Mouse (Mus musculus): Measurements from ENCODE around the gene Fras1. TPM values are rescaled to one million over a fixed set of nuclear protein-coding genes. Genes with fewer than 3 reads are reported as not detected.

The Fras1 gene
- polyA plus RNA-seq, 1 experiment from 2014 or later = 19.8 TPM

DNA sequence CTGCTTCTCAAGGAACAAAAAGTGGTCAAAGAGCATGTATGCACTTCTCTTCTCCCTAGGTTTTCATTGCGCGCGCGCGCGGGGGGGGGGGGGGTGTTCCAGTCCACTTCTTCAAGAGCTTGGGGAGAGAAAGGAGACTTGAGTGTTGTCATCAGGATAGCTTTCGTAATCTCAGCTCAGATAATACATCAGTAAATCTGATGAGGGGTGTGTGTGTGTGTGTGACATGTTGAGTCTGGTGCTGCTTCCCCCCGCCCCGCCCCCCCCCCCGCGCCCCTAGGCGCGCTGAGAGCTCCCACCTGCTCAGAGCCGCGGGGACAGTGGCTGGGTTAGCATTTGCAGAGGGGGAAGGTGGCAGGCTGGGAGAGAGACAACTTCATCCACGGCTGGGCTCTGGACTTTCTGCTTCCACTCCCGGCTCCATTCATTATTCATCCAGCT is 1.7 kb downstream of the Fras1 start:
- Histone ChIP-seq H3K4me3 (peak overlapping the region; percentile 71), H3K9me3 (no peaks in the 10 kb centered on the region), H3K9ac (peak overlapping the region; percentile 75), H3K4me1 (peaks cover 17% of the 10 kb centered on the region), H3K36me3 (no peaks in the 10 kb centered on the region), H3K27ac (no peak overlapping the region), H3K4me2 (peak overlapping the region; percentile 91), H3K27me3 (peaks cover 19% of the 10 kb centered on the region)
- under 1% methylated on average over 10 of the region's 17 CpGs for WGBS
- no peak for ATAC-seq (ENCODE audit: insufficient number of reproducible peaks, insufficient read depth, low FRiP score, low TSS enrichment, low read depth)

DNA sequence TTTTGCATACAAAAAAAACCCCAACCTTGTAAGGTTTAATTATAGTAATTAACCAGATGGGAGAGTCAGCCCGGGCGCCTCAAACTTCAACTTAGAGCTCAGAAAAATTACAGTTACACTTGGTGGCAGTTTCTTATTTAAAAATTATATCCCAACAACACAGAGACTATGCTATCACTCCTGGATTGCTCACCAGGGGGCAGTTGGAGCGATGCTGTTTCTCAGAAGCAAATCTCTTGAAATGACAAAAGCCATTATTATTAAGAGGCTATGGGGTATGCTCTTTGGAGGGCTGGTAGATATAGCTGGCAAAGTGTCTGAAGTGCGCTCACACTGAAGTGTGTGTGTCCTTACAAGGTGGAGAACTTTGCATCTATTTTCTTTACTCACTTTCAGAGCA is 2.5 kb downstream of the Fras1 start:
- no peak for ATAC-seq (ENCODE audit: insufficient number of reproducible peaks, insufficient read depth, low FRiP score, low TSS enrichment, low read depth)
- H3K4me3 ChIP-seq = peak overlapping the region; percentile 71
- 41% methylated on average over 4 of the region's 4 CpGs for WGBS
- no peaks in the 10 kb centered on the region for H3K36me3 ChIP-seq
- no peak overlapping the region for H3K9ac ChIP-seq
- H3K4me2 ChIP-seq = peak overlapping the region; percentile 91
- no peaks in the 10 kb centered on the region for H3K9me3 ChIP-seq
- peaks cover 19% of the 10 kb centered on the region for H3K27me3 ChIP-seq
- peaks cover 17% of the 10 kb centered on the region for H3K4me1 ChIP-seq
- no peak overlapping the region for H3K27ac ChIP-seq

DNA sequence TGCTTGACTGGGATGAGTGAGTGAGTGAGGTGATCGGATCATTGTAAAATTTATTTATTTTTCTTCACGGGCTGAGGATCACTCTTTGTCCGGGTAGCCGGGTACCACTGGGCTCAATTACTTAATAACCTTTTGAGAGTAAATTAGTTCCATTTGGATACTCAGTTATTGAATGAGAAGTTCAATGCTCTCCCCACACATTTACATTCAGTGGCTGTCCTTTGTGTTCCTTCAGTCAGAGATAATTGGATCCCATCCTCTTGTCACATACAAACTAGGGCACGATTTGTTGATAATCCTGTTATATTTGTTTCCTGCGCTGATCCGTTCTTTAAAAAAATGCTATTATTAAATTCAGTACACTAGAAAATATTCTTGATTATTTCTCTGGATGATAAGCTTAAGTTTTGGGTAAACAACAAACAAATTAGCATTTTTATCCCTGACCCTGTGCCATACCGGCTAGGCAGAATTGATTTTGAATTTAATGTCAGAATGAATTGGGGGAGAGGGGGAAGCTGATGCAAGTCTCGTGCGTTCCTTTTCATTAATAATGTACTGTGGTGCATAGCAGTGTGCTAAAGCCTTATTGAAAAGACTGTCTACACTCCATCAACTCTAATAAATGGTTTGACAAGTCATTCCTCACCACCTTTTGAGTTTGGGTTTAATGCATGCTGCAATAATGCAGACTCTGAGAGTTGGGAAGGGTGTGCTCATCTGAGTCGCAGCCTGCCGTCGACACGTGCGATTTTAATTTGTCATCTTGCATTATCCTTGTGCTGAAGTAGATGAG is 12.6 kb downstream of the Fras1 start:
- H3K9me3 ChIP-seq = 0 out of 2 replicates have a peak, but pooled peaks cover 3% of the 10 kb centered on the region
- H3K4me3 ChIP-seq = no peak overlapping the region
- no peak overlapping the region for H3K27ac ChIP-seq
- no peaks in the 10 kb centered on the region for H3K4me1 ChIP-seq
- no peak for ATAC-seq (ENCODE audit: insufficient number of reproducible peaks, insufficient read depth, low FRiP score, low TSS enrichment, low read depth)
- H3K9ac ChIP-seq = no peak overlapping the region
- 76% methylated on average over 15 of the region's 15 CpGs for WGBS
- no peak overlapping the region for H3K4me2 ChIP-seq
- no peaks in the 10 kb centered on the region for H3K27me3 ChIP-seq
- no peaks in the 10 kb centered on the region for H3K36me3 ChIP-seq

DNA sequence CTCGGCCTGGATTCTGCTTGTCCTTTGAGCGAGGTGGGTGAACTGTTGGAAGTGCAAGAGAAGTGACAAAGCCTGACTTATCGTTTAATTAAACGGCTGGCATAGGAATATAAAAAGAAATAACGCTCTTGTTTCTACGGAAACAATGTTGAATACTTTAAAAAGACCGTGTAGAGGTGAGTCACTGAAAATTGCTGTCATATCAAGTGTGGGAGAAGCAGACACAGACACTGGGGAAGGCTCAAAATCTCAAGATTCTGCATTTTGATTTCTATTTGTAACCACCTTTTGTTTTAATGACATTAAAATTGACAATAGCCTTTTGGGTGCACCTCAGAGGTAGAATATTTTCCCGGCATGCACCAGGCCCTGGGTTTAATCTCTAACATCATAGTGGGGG is 14.6 kb downstream of the Fras1 start:
- no peak overlapping the region for H3K27ac ChIP-seq
- no peaks in the 10 kb centered on the region for H3K27me3 ChIP-seq
- 94% methylated on average over 8 of the region's 8 CpGs for WGBS
- no peaks in the 10 kb centered on the region for H3K4me1 ChIP-seq
- no peaks in the 10 kb centered on the region for H3K36me3 ChIP-seq
- no peak overlapping the region for H3K9ac ChIP-seq
- ATAC-seq (ENCODE audit: insufficient number of reproducible peaks, insufficient read depth, low FRiP score, low TSS enrichment, low read depth) = no peak
- H3K9me3 ChIP-seq = 0 out of 2 replicates have a peak, but pooled peaks cover 3% of the 10 kb centered on the region
- no peak overlapping the region for H3K4me3 ChIP-seq
- H3K4me2 ChIP-seq = no peak overlapping the region

DNA sequence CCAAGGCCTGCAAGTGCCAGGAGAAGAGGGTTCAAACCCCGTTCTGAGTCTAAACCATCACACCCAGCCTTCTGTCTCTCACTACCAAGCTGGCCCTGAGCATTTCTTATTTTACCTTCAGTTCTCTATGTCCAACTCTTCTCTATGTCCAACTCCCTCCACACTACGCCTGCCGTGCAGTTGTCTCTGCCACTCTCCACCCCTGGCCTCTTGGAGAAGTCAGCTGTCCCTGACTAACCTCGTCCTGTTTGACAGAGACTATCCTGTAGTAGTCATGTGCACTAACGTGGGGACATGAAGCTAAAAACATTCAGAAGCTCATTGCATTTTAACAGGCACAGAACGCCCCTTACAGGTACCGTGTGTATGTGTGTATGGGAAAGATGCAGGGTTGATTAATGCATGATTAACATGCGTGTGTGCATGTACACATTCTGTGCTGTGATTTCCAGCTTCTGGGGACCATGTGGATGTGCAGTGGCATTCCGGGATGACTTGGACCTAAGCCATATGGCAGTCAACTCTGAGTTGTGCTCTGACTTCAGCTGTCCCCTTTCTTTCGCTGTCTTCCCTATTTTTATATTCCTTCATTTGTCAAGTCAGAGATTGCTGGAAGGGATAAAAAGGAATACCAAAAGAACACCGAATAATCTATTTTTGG is 16.3 kb downstream of the Fras1 start:
- Histone ChIP-seq H3K36me3 (no peaks in the 10 kb centered on the region), H3K27me3 (no peaks in the 10 kb centered on the region), H3K4me3 (no peak overlapping the region), H3K4me2 (no peak overlapping the region), H3K27ac (no peak overlapping the region), H3K9me3 (0 out of 2 replicates have a peak, but pooled peaks cover 3% of the 10 kb centered on the region), H3K4me1 (no peaks in the 10 kb centered on the region), H3K9ac (no peak overlapping the region)
- ATAC-seq (ENCODE audit: insufficient number of reproducible peaks, insufficient read depth, low FRiP score, low TSS enrichment, low read depth) = no peak
- WGBS = 91% methylated on average over 11 of the region's 11 CpGs

DNA sequence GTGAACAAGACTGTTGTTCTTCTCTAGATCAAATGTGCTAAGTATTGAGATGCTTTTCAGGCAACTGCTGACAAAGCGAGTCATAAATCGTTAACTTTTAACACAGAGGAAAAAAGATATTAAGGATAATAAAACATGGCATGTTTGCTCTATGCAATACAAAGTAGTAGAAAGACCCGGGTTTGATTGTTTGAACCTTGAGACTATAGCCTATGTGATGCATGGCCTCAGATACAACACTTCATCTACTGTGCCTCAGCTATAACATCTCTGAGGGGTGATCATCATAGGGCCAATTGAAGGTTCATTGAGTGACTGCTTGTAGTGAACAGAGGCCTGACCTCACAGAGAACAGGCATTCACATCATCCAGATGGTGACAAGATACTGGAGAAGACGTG is 17.3 kb downstream of the Fras1 start:
- ATAC-seq (ENCODE audit: insufficient number of reproducible peaks, insufficient read depth, low FRiP score, low TSS enrichment, low read depth) = no peak
- Histone ChIP-seq H3K4me2 (no peak overlapping the region), H3K27ac (no peak overlapping the region), H3K4me3 (no peak overlapping the region), H3K27me3 (no peaks in the 10 kb centered on the region), H3K9ac (no peak overlapping the region), H3K4me1 (peaks cover 7% of the 10 kb centered on the region), H3K9me3 (0 out of 2 replicates have a peak, but pooled peaks cover 3% of the 10 kb centered on the region), H3K36me3 (no peaks in the 10 kb centered on the region)
- 84% methylated on average over 4 of the region's 4 CpGs for WGBS

DNA sequence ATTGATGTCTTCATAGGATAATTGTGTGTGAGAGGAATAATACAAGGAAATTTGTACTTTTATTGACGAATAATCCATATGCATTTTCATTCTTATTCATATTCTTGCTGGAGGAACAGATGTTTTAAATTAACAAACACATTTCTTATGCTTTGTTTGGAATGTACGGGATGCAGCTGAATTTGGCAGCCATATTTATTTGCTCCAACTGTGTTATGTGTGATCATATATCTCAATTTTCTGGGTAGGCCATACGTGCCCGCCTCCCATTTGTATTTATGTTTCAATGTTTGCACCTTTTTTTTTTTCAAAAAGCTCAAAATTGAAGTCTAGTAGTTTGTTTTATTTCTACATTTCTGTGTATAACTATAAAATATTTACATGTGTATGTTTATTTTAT is 21.2 kb downstream of the Fras1 start:
- no peak overlapping the region for H3K4me2 ChIP-seq
- H3K9ac ChIP-seq = no peak overlapping the region
- H3K27ac ChIP-seq = no peak overlapping the region
- ATAC-seq (ENCODE audit: insufficient number of reproducible peaks, insufficient read depth, low FRiP score, low TSS enrichment, low read depth) = no peak
- no peaks in the 10 kb centered on the region for H3K27me3 ChIP-seq
- no peaks in the 10 kb centered on the region for H3K9me3 ChIP-seq
- H3K36me3 ChIP-seq = no peaks in the 10 kb centered on the region
- peaks cover 8% of the 10 kb centered on the region for H3K4me1 ChIP-seq
- H3K4me3 ChIP-seq = no peak overlapping the region
- 48% methylated on average over 4 of the region's 4 CpGs for WGBS

DNA sequence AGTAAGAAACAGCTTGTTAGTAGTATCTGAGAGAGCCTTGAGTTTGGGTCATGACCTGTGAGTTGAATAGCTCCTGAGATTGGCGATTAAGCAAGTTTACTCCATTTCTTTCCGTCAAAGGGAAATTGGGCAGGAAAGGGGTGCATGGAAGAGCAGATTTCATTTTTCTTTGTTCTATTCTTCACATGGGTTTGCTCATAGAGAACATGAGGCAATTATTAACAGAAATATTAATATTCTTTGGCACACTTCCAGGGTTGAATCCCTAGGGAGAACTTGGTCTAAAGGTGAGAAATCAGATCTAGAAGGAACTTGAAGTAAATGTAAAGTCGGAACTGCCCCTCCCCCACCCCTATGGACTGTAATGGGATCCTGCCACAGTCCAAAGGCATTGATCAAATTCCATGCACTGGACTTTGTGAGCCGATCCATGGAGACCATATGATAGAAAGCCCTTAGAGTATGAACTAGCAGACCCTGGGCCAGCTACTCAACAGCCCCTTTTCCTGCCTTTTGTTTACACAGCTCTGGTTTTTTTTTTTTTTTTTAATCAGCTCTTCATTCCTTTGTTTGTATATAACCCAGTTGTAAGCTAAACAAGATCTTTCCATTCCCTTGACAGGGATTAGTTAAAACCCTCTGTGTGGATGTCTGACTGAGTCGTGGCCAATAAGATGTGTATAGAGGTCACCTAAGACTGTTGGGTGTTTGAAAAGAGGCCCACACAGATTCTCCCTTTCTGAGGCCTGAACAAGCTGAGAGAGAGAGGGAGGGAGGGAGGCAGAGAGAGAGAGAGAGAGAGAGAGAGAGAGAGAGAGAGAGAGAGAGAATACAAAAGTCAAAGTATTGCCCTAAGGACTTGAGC is 22.3 kb downstream of the Fras1 start:
- Histone ChIP-seq H3K27me3 (no peaks in the 10 kb centered on the region), H3K36me3 (no peaks in the 10 kb centered on the region), H3K4me2 (no peak overlapping the region), H3K4me3 (no peak overlapping the region), H3K4me1 (peaks cover 8% of the 10 kb centered on the region), H3K27ac (no peak overlapping the region), H3K9me3 (no peaks in the 10 kb centered on the region), H3K9ac (no peak overlapping the region)
- no peak for ATAC-seq (ENCODE audit: insufficient number of reproducible peaks, insufficient read depth, low FRiP score, low TSS enrichment, low read depth)
- WGBS = 27% methylated on average over 5 of the region's 5 CpGs

DNA sequence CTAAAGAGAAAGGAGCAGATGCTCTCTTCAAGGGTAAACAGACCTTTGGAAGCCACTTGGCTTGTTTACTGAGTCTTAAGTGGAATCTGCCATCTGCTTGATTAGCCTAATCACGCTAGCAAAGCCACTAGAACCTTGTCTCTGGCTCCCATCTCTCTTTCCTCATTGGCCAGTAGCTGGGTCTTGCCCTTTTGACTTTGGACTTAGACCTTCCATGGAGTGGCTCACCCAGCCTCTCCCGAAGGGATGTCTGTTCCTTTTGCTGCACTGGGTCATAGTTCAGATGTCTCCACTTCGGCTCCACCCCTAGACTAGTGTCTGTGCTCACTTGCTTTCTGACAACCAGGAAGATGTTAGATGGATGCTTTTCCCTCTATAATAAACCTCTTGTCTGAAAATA is 28.8 kb downstream of the Fras1 start:
- no peak overlapping the region for H3K4me3 ChIP-seq
- 87% methylated on average over 3 of the region's 3 CpGs for WGBS
- no peak overlapping the region for H3K27ac ChIP-seq
- H3K4me2 ChIP-seq = no peak overlapping the region
- H3K9me3 ChIP-seq = no peaks in the 10 kb centered on the region
- H3K36me3 ChIP-seq = no peaks in the 10 kb centered on the region
- H3K4me1 ChIP-seq = peaks cover 11% of the 10 kb centered on the region
- no peaks in the 10 kb centered on the region for H3K27me3 ChIP-seq
- no peak for ATAC-seq (ENCODE audit: insufficient number of reproducible peaks, insufficient read depth, low FRiP score, low TSS enrichment, low read depth)
- H3K9ac ChIP-seq = no peak overlapping the region

DNA sequence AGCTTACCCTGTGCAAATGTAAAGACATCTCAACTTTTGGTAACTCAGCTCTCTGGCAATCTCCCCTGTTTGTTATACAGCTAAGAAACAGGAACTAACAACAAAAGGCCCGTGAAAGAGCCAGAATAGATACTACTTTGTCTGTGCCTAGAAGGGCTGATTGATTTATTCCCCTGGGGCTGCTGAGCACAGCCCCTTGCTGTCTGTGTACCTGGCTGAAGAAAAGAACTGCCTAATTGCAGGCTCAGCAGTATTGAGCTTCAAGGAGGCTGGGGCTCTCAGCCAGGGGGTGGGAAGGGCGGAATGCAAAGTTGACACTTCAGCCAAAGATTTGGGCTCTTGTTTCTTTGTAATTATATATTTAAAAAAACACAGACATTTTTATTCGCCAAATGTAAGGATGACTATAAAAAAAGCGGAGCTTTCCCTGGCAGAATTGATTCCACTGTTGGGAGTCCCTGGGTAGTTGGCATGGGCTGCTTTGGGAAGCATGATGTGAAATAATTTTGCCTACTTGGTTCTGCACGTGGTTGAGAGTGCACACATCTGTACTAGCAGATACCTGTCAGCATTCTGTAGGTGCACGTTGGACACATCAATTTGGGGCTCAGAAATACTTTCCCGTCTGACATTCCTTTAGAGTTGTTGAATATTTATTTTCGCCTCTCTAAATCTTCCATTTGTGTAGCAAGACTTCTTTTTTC is 31.5 kb downstream of the Fras1 start:
- WGBS = 54% methylated on average over 8 of the region's 8 CpGs
- H3K36me3 ChIP-seq = no peaks in the 10 kb centered on the region
- H3K9me3 ChIP-seq = no peaks in the 10 kb centered on the region
- H3K4me3 ChIP-seq = no peak overlapping the region
- no peak for ATAC-seq (ENCODE audit: insufficient number of reproducible peaks, insufficient read depth, low FRiP score, low TSS enrichment, low read depth)
- peak overlapping the region; percentile 19; the same call in 1 of the 2 replicates for H3K27ac ChIP-seq
- H3K9ac ChIP-seq = no peak overlapping the region
- H3K4me2 ChIP-seq = no peak overlapping the region
- peaks cover 17% of the 10 kb centered on the region for H3K4me1 ChIP-seq
- no peaks in the 10 kb centered on the region for H3K27me3 ChIP-seq

DNA sequence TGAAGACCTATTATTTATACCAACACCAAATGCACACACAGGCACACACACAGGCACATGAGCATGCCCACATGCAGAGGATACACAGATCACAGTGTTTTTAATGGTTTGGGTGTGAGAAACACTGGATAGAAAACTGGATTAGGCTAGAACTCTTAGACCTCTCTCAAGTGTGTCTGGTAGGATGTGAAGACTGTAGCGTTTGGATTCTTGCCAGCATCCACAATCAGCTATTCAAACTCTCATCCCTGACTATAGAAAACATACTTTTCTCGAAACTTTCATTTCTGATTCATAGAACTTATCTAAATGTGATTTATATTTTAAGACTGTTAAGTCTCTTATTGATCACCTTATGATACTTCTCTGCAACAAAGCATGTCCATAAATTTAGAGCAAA is 34.5 kb downstream of the Fras1 start:
- Histone ChIP-seq H3K4me3 (no peak overlapping the region), H3K36me3 (no peaks in the 10 kb centered on the region), H3K4me1 (peaks cover 20% of the 10 kb centered on the region), H3K9me3 (no peaks in the 10 kb centered on the region), H3K9ac (no peak overlapping the region), H3K4me2 (no peak overlapping the region), H3K27ac (no peak overlapping the region), H3K27me3 (no peaks in the 10 kb centered on the region)
- ATAC-seq (ENCODE audit: insufficient number of reproducible peaks, insufficient read depth, low FRiP score, low TSS enrichment, low read depth) = no peak
- 73% methylated on average over 2 of the region's 2 CpGs for WGBS
